Mouse (Mus musculus): ENCODE results near the gene Gm17428. TPM values are rescaled to one million over a fixed set of nuclear protein-coding genes. Genes with fewer than 3 reads are reported as not detected.

The Gm17428 gene
- total and polyA plus RNA-seq, 3 experiments, result not detected

GRCm38 (mm10) chr14:54948781-54949180 is 28.0 kb upstream of the Gm17428 start:
- Histone ChIP-seq H3K9ac (ENCODE audit: control insufficient read depth, low read depth, low read length, poor library complexity, severe bottlenecking) (no peak overlapping the region), H3K36me3 (ENCODE audit: control insufficient read depth in 1 of 2, insufficient read depth in 2 of 2, low read length in 2 of 2) (no peaks in the 10 kb centered on the region), H3K27ac (ENCODE audit: control insufficient read depth, low read depth, low read length) (no peak overlapping the region), H3K79me2 (ENCODE audit: control insufficient read depth, insufficient read depth, low read length, poor library complexity) (no peaks in the 10 kb centered on the region), H3K9me3 (replicated peaks; ENCODE audit: insufficient read depth, low read length) (no peaks in the 10 kb centered on the region), H3K27me3 (ENCODE audit: control insufficient read depth in 1 of 2, insufficient read depth in 2 of 2, low read length in 2 of 2) (peaks cover 2% of the 10 kb centered on the region in 2 experiments; a peak in 3 of 4 replicates), H3K4me1 (ENCODE audit: control insufficient read depth in 1 of 2, insufficient read depth in 2 of 2, low read length in 2 of 2) (no peaks in the 10 kb centered on the region), H3K4me3 (ENCODE audit: control insufficient read depth in 1 of 2, insufficient read depth in 1 of 2, low read depth in 2 of 2, low read length in 2 of 2) (no peak overlapping the region)
- no peak for DNase-seq (ENCODE audit: low read depth, low spot score)
- TF ChIP-seq CHD1 (IDR thresholded peaks at IDR 0.05; ENCODE audit: low read depth, low read length), result no peak
- TF ChIP-seq BHLHE40 (IDR thresholded peaks at IDR 0.05; ENCODE audit: borderline replicate concordance, low read depth, low read length), result no peak
- no peak for TF ChIP-seq POLR2AphosphoS2 (IDR thresholded peaks at IDR 0.05; ENCODE audit: low read length)
- TF ChIP-seq E2F4 (IDR thresholded peaks at IDR 0.05; ENCODE audit: borderline replicate concordance, low read depth, low read length), result no peak
- no peak for TF ChIP-seq POLR2AphosphoS5 (IDR thresholded peaks at IDR 0.05; ENCODE audit: borderline replicate concordance, low read depth, low read length)
- TF ChIP-seq HCFC1 (IDR thresholded peaks at IDR 0.05; ENCODE audit: low read depth, low read length), result no peak
- TF ChIP-seq TBP (IDR thresholded peaks at IDR 0.05; ENCODE audit: low read depth, low read length), result no peak
- TF ChIP-seq MXI1 (IDR thresholded peaks at IDR 0.05; ENCODE audit: low read depth, low read length), result no peak
- no peak for TF ChIP-seq MEF2A (IDR thresholded peaks at IDR 0.05; ENCODE audit: extremely low read depth, insufficient replicate concordance, low read depth, low read length, poor library complexity, severe bottlenecking)
- no peak for TF ChIP-seq ETS1 (IDR thresholded peaks at IDR 0.05; ENCODE audit: low read depth, low read length)
- TF ChIP-seq NELFE (IDR thresholded peaks at IDR 0.05; ENCODE audit: low read depth, low read length), result no peak
- TF ChIP-seq TCF12 (IDR thresholded peaks at IDR 0.05; ENCODE audit: low read depth, low read length), result no peak
- no peak for TF ChIP-seq USF1 (IDR thresholded peaks at IDR 0.05; ENCODE audit: low read depth, low read length)
- no peak for TF ChIP-seq ELF1 (IDR thresholded peaks at IDR 0.05; ENCODE audit: low read depth, low read length)
- no peak for TF ChIP-seq ZKSCAN1 (IDR thresholded peaks at IDR 0.05; ENCODE audit: low read depth, low read length)
- no peak for TF ChIP-seq ZC3H11A (IDR thresholded peaks at IDR 0.05; ENCODE audit: low read depth, low read length)
- TF ChIP-seq CTCF (IDR thresholded peaks at IDR 0.05 in 2 of 3, conservative IDR thresholded peaks at IDR 0.05 in 1 of 3; ENCODE audit: control insufficient read depth in 1 of 3, insufficient read depth in 1 of 3, low read depth in 2 of 3, low read length in 3 of 3, poor library complexity in 1 of 3, severe bottlenecking in 1 of 3), result no peak
- no peak for TF ChIP-seq SIN3A (IDR thresholded peaks at IDR 0.05; ENCODE audit: low read length)
- no peak for TF ChIP-seq ZNF384 (IDR thresholded peaks at IDR 0.05; ENCODE audit: low read depth, low read length)
- TF ChIP-seq MAX (IDR thresholded peaks at IDR 0.05; ENCODE audit: low read length), result no peak

GRCm38 (mm10) chr14:54950493-54950892 is 26.2 kb upstream of the Gm17428 start:
- peaks cover 2 to 6% of the 10 kb centered on the region in 2 experiments; a peak in 3 of 4 replicates for H3K27me3 ChIP-seq (ENCODE audit: control insufficient read depth in 1 of 2, insufficient read depth in 2 of 2, low read length in 2 of 2)
- no peaks in the 10 kb centered on the region for H3K9me3 ChIP-seq (replicated peaks; ENCODE audit: insufficient read depth, low read length)
- no peaks in the 10 kb centered on the region for H3K79me2 ChIP-seq (ENCODE audit: control insufficient read depth, insufficient read depth, low read length, poor library complexity)
- TF ChIP-seq ZNF384 (IDR thresholded peaks at IDR 0.05; ENCODE audit: low read depth, low read length) (no peak), TCF12 (IDR thresholded peaks at IDR 0.05; ENCODE audit: low read depth, low read length) (no peak), ETS1 (IDR thresholded peaks at IDR 0.05; ENCODE audit: low read depth, low read length) (no peak), USF1 (IDR thresholded peaks at IDR 0.05; ENCODE audit: low read depth, low read length) (no peak), MYB (IDR thresholded peaks at IDR 0.05; ENCODE audit: low read depth, low read length) (no peak), UBTF (IDR thresholded peaks at IDR 0.05; ENCODE audit: borderline replicate concordance, insufficient read depth, low read depth, low read length) (no peak), ZMIZ1 (IDR thresholded peaks at IDR 0.05; ENCODE audit: low read depth, low read length) (no peak), RAD21 (IDR thresholded peaks at IDR 0.05; ENCODE audit: low read depth, low read length) (no peak), SMC3 (IDR thresholded peaks at IDR 0.05; ENCODE audit: low read depth, low read length) (no peak), USF2 (IDR thresholded peaks at IDR 0.05; ENCODE audit: borderline replicate concordance in 1 of 2, insufficient read depth in 1 of 2, low read depth in 1 of 2, low read length in 2 of 2) (no peak), MXI1 (IDR thresholded peaks at IDR 0.05; ENCODE audit: low read depth, low read length) (no peak), NRF1 (IDR thresholded peaks at IDR 0.05; ENCODE audit: insufficient read depth, low read depth, low read length, poor library complexity, severe bottlenecking) (no peak)
- H3K4me3 ChIP-seq (ENCODE audit: control insufficient read depth in 1 of 2, insufficient read depth in 1 of 2, low read depth in 2 of 2, low read length in 2 of 2), result no peak overlapping the region
- no peaks in the 10 kb centered on the region for H3K4me1 ChIP-seq (ENCODE audit: control insufficient read depth in 1 of 2, insufficient read depth in 2 of 2, low read length in 2 of 2)
- H3K27ac ChIP-seq (ENCODE audit: control insufficient read depth, low read depth, low read length), result no peak overlapping the region
- H3K9ac ChIP-seq (ENCODE audit: control insufficient read depth, low read depth, low read length, poor library complexity, severe bottlenecking), result no peak overlapping the region
- DNase-seq (ENCODE audit: low read depth, low spot score), result no peak
- no peaks in the 10 kb centered on the region for H3K36me3 ChIP-seq (ENCODE audit: control insufficient read depth in 1 of 2, insufficient read depth in 2 of 2, low read length in 2 of 2)

Data from MEL (cell line).